Mouse (Mus musculus) brain, embryonic 14.5 days (tissue): ENCODE data around the gene Exoc3. TPM values are rescaled to one million over a fixed set of nuclear protein-coding genes. Genes with fewer than 3 reads are reported as not detected.

ENCODE experiments used
- DNase-seq: peaks from one replicate; pipeline ENCODE4 v3.0.0-alpha.2; 2011; ENCODE audit warnings: low read depth
- CTCF ChIP-seq: fragments of 200-500 bp; IDR thresholded peaks from 2 replicates; pipeline ENCODE4 v1.5.1; 2012; ENCODE audit warnings: inconsistent platforms, mild to moderate bottlenecking, moderate library complexity, borderline replicate concordance; ENCODE audit not compliant: insufficient read depth, insufficient read length; ENCODE audit errors: extremely low read depth
- POLR2A ChIP-seq: fragments of 200-500 bp; IDR thresholded peaks from 2 replicates; pipeline ENCODE4 v1.6.1; 2012; ENCODE audit warnings: mild to moderate bottlenecking, inconsistent platforms, borderline replicate concordance; ENCODE audit not compliant: poor library complexity, insufficient read depth, insufficient read length, severe bottlenecking; ENCODE audit errors: extremely low read depth
- polyA plus RNA-seq: library from polyadenylated mRNA; depleted of rRNA; stranded (reverse); fragments of >200 nt; gene quantifications from 2 replicates; pipeline ENCODE4 v1.2.3, GENCODE M21; 2012; rRNA removed

Gene Exoc3
- polyA plus RNA-seq = 60.1 and 71.8 TPM in 2 replicates

GRCm38 (mm10) chr13:74208317-74208985 lies at the start of gene Exoc3:
TSS of gene Exoc3 (minus strand) at chr13:74208732.
- DNase-seq = peak; percentile 95
- TF ChIP-seq POLR2A (peak; percentile 71; the same call in 1 of the 2 replicates), CTCF (no peak)

- TF ChIP-seq POLR2A (no peak), CTCF (no peak)
- peak; percentile 1 for DNase-seq
Measured at GRCm38 (mm10) chr13:74246494-74246893, 38.0 kb upstream of the Exoc3 start.

GRCm38 (mm10) chr13:74245899-74246231 lies 37.3 kb upstream of the Exoc3 start:
- TF ChIP-seq CTCF (no peak), POLR2A (no peak)
- no peak for DNase-seq

GRCm38 (mm10) chr13:74245214-74245898 lies 36.8 kb upstream of the Exoc3 start:
- TF ChIP-seq CTCF (no peak), POLR2A (no peak)
- peak; percentile 93 for DNase-seq

- DNase-seq = no peak
- TF ChIP-seq POLR2A = no peak
- TF ChIP-seq CTCF = no peak
Measured at GRCm38 (mm10) chr13:74237574-74237973, 29.0 kb upstream of the Exoc3 start.

- DNase-seq = no peak
- TF ChIP-seq CTCF (no peak), POLR2A (no peak)
Measured at GRCm38 (mm10) chr13:74220659-74221058, 12.1 kb upstream of the Exoc3 start.

DNA sequence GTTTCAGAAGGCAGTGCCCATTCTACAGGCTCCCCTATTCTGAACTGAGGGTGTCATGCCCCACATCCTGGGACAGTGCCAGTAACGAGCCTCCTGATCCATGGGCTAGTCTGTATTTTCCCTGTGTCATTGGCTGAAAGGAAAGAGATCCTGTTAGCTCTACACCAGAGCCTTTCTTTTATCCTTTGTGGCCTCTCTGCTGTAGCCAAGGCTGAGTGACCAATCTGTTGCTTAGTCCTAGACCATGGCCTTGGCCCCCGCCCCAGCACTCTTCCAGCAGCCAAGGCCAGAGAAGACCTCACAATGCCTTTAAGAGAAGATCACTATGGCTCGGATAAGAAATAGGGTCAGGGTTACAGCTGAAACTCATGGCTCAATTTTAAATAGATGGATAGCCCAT lies 9.9 kb upstream of the Exoc3 start:
- TF ChIP-seq CTCF (no peak), POLR2A (no peak)
- DNase-seq = no peak

GRCm38 (mm10) chr13:74208986-74209345 lies 434 bp upstream of the Exoc3 start:
- DNase-seq = no peak
- TF ChIP-seq CTCF = no peak
- TF ChIP-seq POLR2A = no peak

DNA sequence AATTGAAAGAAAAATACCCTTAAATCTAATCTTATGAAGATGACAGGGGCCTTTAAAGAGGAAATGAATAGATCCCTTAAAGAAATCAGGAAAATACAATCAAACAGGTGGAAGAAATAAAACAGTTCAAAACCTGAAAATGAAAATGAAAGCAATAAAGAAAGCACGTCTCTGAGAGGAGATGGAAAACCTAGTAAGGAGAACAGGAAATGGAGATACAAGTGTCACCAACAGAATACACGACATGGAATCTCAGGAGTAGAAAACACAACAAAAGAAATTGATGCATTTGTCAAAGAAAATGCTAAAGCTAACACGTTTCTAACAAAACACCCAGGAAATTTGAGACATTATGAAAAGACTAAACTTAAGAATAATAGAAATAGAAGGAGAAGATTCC lies 12.1 kb downstream of the Exoc3 start:
- TF ChIP-seq POLR2A (no peak), CTCF (no peak)
- DNase-seq = no peak

GRCm38 (mm10) chr13:74192613-74193012 lies 15.9 kb downstream of the Exoc3 start:
- TF ChIP-seq POLR2A = no peak
- TF ChIP-seq CTCF = peak; percentile 46; the same call in 1 of the 2 replicates
- DNase-seq = peak; percentile 48

GRCm38 (mm10) chr13:74183011-74183695 lies 25.4 kb downstream of the Exoc3 start:
- no peak for TF ChIP-seq POLR2A
- no peak for TF ChIP-seq CTCF
- no peak for DNase-seq
